Mouse (Mus musculus) liver, adult 2 months (tissue): ENCODE data around the gene Apoa1. TPM values are rescaled to one million over a fixed set of nuclear protein-coding genes. Genes with fewer than 3 reads are reported as not detected.
A peak's percentile ranks its signal among the peaks of the same experiment; 100 is the strongest.

Experiments
- DNase-seq: peaks from one replicate; pipeline ENCODE4 v3.0.0-alpha.2; 2011; ENCODE audit warnings: low read depth, low spot score; ENCODE audit errors: extremely low read depth
- H3K27ac ChIP-seq: fragments of 200-500 bp; replicated peaks from 2 replicates; pipeline ENCODE4 v1.5.1; 2012; ENCODE audit warnings: low read depth, mild to moderate bottlenecking, control low read depth, inconsistent platforms, low read length; ENCODE audit not compliant: insufficient read depth
- H3K27me3 ChIP-seq: fragments of 200-500 bp; 2 replicates; pipeline ENCODE4 v1.6.1; 2012; ENCODE audit warnings: mild to moderate bottlenecking, moderate library complexity, low read length, inconsistent platforms; ENCODE audit not compliant: control insufficient read depth, insufficient read depth
- H3K36me3 ChIP-seq: fragments of 200-500 bp; 2 replicates; pipeline ENCODE4 v1.6.1; 2012; ENCODE audit warnings: low read length, inconsistent platforms; ENCODE audit not compliant: control insufficient read depth, insufficient read depth
- H3K4me1 ChIP-seq: fragments of 200-500 bp; 2 replicates; pipeline ENCODE4 v1.6.1; 2011; ENCODE audit warnings: low read length; ENCODE audit not compliant: control insufficient read depth, insufficient read depth
- H3K4me3 ChIP-seq: fragments of 200-500 bp; 2 replicates; pipeline ENCODE4 v1.5.1; 2011; ENCODE audit warnings: low read depth, mild to moderate bottlenecking, control low read depth, low read length, moderate library complexity; ENCODE audit not compliant: insufficient read depth
- H3K79me2 ChIP-seq: fragments of 200-500 bp; 2 replicates; pipeline ENCODE4 v1.6.1; 2012; ENCODE audit warnings: inconsistent platforms, mild to moderate bottlenecking, low read length, moderate library complexity; ENCODE audit not compliant: control insufficient read depth, insufficient read depth
- H3K9ac ChIP-seq: fragments of 200-500 bp; 2 replicates; pipeline ENCODE4 v1.6.1; 2012; ENCODE audit warnings: low read depth, mild to moderate bottlenecking, control low read depth, inconsistent platforms, low read length
- CTCF ChIP-seq: fragments of 200-500 bp; IDR thresholded peaks from 2 replicates; pipeline ENCODE4 v1.5.1; 2011; ENCODE audit warnings: low read depth, low read length, control low read depth
- POLR2A ChIP-seq: fragments of 200-500 bp; IDR thresholded peaks from 2 replicates; pipeline ENCODE4 v1.6.1; 2011; ENCODE audit warnings: low read length, control low read depth; ENCODE audit not compliant: insufficient read depth; ENCODE audit errors: extremely low read depth
- WGBS: fragments of 180-500 bp; shearing (Covaris S2); methylation state at CpG from one replicate; pipeline ENCODE4 v1.1.7; 2018; 5-methylcytosine and 5-hydroxymethylcytosine counted together
- polyA plus RNA-seq: library from polyadenylated mRNA; depleted of rRNA; stranded (reverse); fragments of >200 nt; gene quantifications from 2 replicates; pipeline ENCODE4 v1.2.3, GENCODE M21; 2012
- total RNA-seq: library from RNA; depleted of rRNA; stranded (reverse); fragments of >200 nt; gene quantifications from 2 replicates; pipeline ENCODE4 v1.2.3, GENCODE M21; 2014

The Apoa1 gene
- total and polyA plus RNA-seq, 2 experiments, result 4,768 to 8,406 TPM

GRCm38 (mm10) chr9:46188370-46188769 is 40.0 kb upstream of the Apoa1 start:
- no peak for DNase-seq
- WGBS, result 81% methylated on average over 4 of the region's 4 CpGs
- Histone ChIP-seq H3K9ac (no peak overlapping the region), H3K4me3 (no peak overlapping the region), H3K36me3 (no peaks in the 10 kb centered on the region; the same call in 1 of the 2 replicates), H3K27me3 (no peaks in the 10 kb centered on the region), H3K27ac (no peak overlapping the region), H3K79me2 (peaks cover 4% of the 10 kb centered on the region; the same call in 1 of the 2 replicates), H3K4me1 (0 out of 2 replicates have a peak, but pooled peaks cover 1% of the 10 kb centered on the region)
- TF ChIP-seq CTCF (no peak), POLR2A (no peak)

- no peak for DNase-seq
- Histone ChIP-seq H3K27ac (no peak overlapping the region), H3K27me3 (no peaks in the 10 kb centered on the region), H3K9ac (no peak overlapping the region), H3K36me3 (no peaks in the 10 kb centered on the region; the same call in 1 of the 2 replicates), H3K4me3 (no peak overlapping the region), H3K4me1 (0 out of 2 replicates have a peak, but pooled peaks cover 1% of the 10 kb centered on the region), H3K79me2 (peaks cover 4% of the 10 kb centered on the region; the same call in 1 of the 2 replicates)
- no peak for TF ChIP-seq POLR2A
- TF ChIP-seq CTCF, result no peak
- 97% methylated on average over 5 of the region's 5 CpGs for WGBS
These were observed 39.4 kb upstream of the Apoa1 start for GRCm38 (mm10) chr9:46188956-46189355.

- Histone ChIP-seq H3K4me1 (0 out of 2 replicates have a peak, but pooled peaks cover 1% of the 10 kb centered on the region), H3K4me3 (no peak overlapping the region), H3K9ac (no peak overlapping the region), H3K79me2 (peaks cover 4% of the 10 kb centered on the region; the same call in 1 of the 2 replicates), H3K27me3 (no peaks in the 10 kb centered on the region), H3K36me3 (no peaks in the 10 kb centered on the region; the same call in 1 of the 2 replicates), H3K27ac (no peak overlapping the region)
- no peak for TF ChIP-seq CTCF
- DNase-seq, result no peak
- WGBS, result 93% methylated on average over 10 of the region's 10 CpGs
These were observed 39.0 kb upstream of the Apoa1 start for GRCm38 (mm10) chr9:46189381-46189780.

GRCm38 (mm10) chr9:46191234-46191633 is 37.1 kb upstream of the Apoa1 start:
- no peak overlapping the region for H3K9ac ChIP-seq
- no peak overlapping the region for H3K4me3 ChIP-seq
- TF ChIP-seq CTCF (no peak), POLR2A (no peak)
- no peak for DNase-seq
- H3K27ac ChIP-seq, result no peak overlapping the region
- H3K4me1 ChIP-seq, result peaks cover 1% of the 10 kb centered on the region; the same call in 1 of the 2 replicates
- WGBS, result 78% methylated on average over 8 of the region's 8 CpGs
- H3K79me2 ChIP-seq, result peaks cover 4% of the 10 kb centered on the region; the same call in 1 of the 2 replicates
- H3K36me3 ChIP-seq, result peaks cover 10% of the 10 kb centered on the region
- H3K27me3 ChIP-seq, result no peaks in the 10 kb centered on the region

GRCm38 (mm10) chr9:46191644-46192043 is 36.7 kb upstream of the Apoa1 start:
- TF ChIP-seq POLR2A (no peak), CTCF (peak; percentile 13; the same call in 1 of the 2 replicates)
- H3K9ac ChIP-seq, result no peak overlapping the region
- no peak overlapping the region for H3K27ac ChIP-seq
- peak; percentile 50 for DNase-seq
- 21% methylated on average over 1 of the region's 1 CpGs for WGBS
- H3K36me3 ChIP-seq, result peaks cover 12% of the 10 kb centered on the region
- H3K4me1 ChIP-seq, result peaks cover 5% of the 10 kb centered on the region; the same call in 1 of the 2 replicates
- peaks cover 4% of the 10 kb centered on the region; the same call in 1 of the 2 replicates for H3K79me2 ChIP-seq
- no peak overlapping the region for H3K4me3 ChIP-seq
- H3K27me3 ChIP-seq, result no peaks in the 10 kb centered on the region

GRCm38 (mm10) chr9:46192642-46193041 is 35.7 kb upstream of the Apoa1 start:
- Histone ChIP-seq H3K9ac (no peak overlapping the region), H3K79me2 (peaks cover 4% of the 10 kb centered on the region; the same call in 1 of the 2 replicates), H3K27me3 (no peaks in the 10 kb centered on the region), H3K36me3 (peaks cover 12% of the 10 kb centered on the region), H3K4me1 (peaks cover 10% of the 10 kb centered on the region; the same call in 1 of the 2 replicates), H3K27ac (no peak overlapping the region), H3K4me3 (no peak overlapping the region)
- DNase-seq, result no peak
- TF ChIP-seq POLR2A (no peak), CTCF (no peak)
- 84% methylated on average over 6 of the region's 6 CpGs for WGBS
